Mouse (Mus musculus) midbrain, embryonic 13.5 days (tissue): Measurements from ENCODE around the gene Rnf115. TPM values are rescaled to one million over a fixed set of nuclear protein-coding genes. Genes with fewer than 3 reads are reported as not detected.

Experiments
- ATAC-seq: fragments of 200-750 bp; cut with Nextera tagmentation; 2 replicates; pipeline ENCODE4 v1.8.0; 2017; ENCODE audit warnings: mild to moderate bottlenecking, moderate TSS enrichment, moderate library complexity
- H3K27ac ChIP-seq: fragments of 300-500 bp; sonication (generic); 2 replicates; pipeline ENCODE4 v1.5.1; 2015; ENCODE audit warnings: inconsistent platforms, mild to moderate bottlenecking, moderate library complexity
- H3K27me3 ChIP-seq: fragments of 300-500 bp; sonication (generic); 2 replicates; pipeline ENCODE4 v1.6.1; 2015; ENCODE audit warnings: mild to moderate bottlenecking, inconsistent platforms
- H3K36me3 ChIP-seq: fragments of 300-500 bp; sonication (generic); 2 replicates; pipeline ENCODE4 v1.6.1; 2015; ENCODE audit warnings: mild to moderate bottlenecking, inconsistent platforms
- H3K4me1 ChIP-seq: fragments of 300-500 bp; sonication (generic); replicated peaks from 2 replicates; pipeline ENCODE4 v1.6.1; 2015; ENCODE audit warnings: inconsistent platforms
- H3K4me2 ChIP-seq: fragments of 300-500 bp; sonication (generic); replicated peaks from 2 replicates; pipeline ENCODE4 v1.6.1; 2015; ENCODE audit warnings: moderate library complexity, mild to moderate bottlenecking, inconsistent platforms
- H3K4me3 ChIP-seq: fragments of 300-500 bp; sonication (generic); replicated peaks from 2 replicates; pipeline ENCODE4 v1.5.1; 2015; ENCODE audit warnings: mild to moderate bottlenecking, inconsistent platforms
- H3K9ac ChIP-seq: fragments of 300-500 bp; sonication (generic); replicated peaks from 2 replicates; pipeline ENCODE4 v1.6.1; 2015; ENCODE audit warnings: mild to moderate bottlenecking, inconsistent platforms
- H3K9me3 ChIP-seq: fragments of 300-500 bp; sonication (generic); 2 replicates; pipeline ENCODE4 v1.6.1; 2016; ENCODE audit warnings: mild to moderate bottlenecking, inconsistent platforms
- WGBS: fragments of 180-500 bp; shearing (Covaris S2); methylation state at CpG from one replicate; pipeline ENCODE4 v1.1.7; 2015; 5-methylcytosine and 5-hydroxymethylcytosine counted together
- polyA plus RNA-seq: library from polyadenylated mRNA; unstranded; fragments of >200 nt; fragmentation: Nextera tagmentation; extraction: Ambion mirVana; gene quantifications from 2 replicates; pipeline ENCODE4 v1.2.1, GENCODE M21; 2015

Rnf115 gene
- polyA plus RNA-seq, 1 experiment from 2014 or later = 80.2 TPM

DNA sequence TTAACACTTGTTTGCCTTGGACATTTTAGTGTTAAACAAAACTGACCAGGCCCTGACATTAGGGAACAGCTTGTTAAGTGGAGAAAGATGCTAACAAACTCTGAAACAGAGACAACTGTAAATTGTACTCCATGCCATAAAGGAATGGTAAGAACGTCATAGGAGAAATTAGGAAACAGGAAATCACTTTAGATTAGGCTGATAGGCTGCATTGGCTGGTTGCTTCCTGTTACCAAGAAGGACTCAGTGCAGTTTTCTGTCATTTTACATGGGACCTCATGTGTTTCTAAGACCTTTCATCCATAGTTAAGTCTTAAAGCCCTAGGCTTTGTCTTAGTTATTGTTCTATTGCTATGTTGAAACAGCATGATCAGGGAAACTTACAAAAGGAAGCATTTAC lies 19.4 kb downstream of the Rnf115 start:
- 85% methylated on average over 1 of the region's 1 CpGs for WGBS
- no peak overlapping the region for H3K4me2 ChIP-seq
- no peaks in the 10 kb centered on the region for H3K27me3 ChIP-seq
- no peak overlapping the region for H3K9ac ChIP-seq
- no peak overlapping the region for H3K4me3 ChIP-seq
- H3K36me3 ChIP-seq = no peaks in the 10 kb centered on the region
- H3K4me1 ChIP-seq = no peaks in the 10 kb centered on the region
- no peak for ATAC-seq
- no peaks in the 10 kb centered on the region for H3K9me3 ChIP-seq
- H3K27ac ChIP-seq = no peak overlapping the region

DNA sequence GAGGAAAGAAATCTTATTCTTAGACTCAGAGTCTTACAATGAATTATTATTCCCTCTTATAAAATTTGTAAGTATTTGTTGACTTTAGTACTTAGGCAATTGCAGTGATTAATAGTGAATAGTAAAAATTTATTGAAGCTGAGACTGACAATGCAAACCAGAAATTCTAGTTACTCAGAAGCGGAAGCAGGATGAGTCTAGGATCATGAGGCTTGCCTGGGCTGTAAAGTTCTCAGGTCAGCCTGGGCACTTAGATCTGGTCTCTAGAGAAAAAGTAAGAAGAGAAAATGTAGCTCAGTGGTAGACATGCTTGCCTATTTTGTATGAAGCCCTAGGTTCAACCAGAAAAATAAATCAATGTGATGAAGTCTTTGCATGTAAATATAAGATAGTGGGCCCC lies 28.5 kb downstream of the Rnf115 start:
- H3K4me2 ChIP-seq = no peak overlapping the region
- no peak overlapping the region for H3K4me3 ChIP-seq
- H3K4me1 ChIP-seq = no peaks in the 10 kb centered on the region
- no peaks in the 10 kb centered on the region for H3K27me3 ChIP-seq
- no peak overlapping the region for H3K27ac ChIP-seq
- 94% methylated on average over 1 of the region's 1 CpGs for WGBS
- no peak for ATAC-seq
- no peaks in the 10 kb centered on the region for H3K9me3 ChIP-seq
- H3K9ac ChIP-seq = no peak overlapping the region
- H3K36me3 ChIP-seq = no peaks in the 10 kb centered on the region

DNA sequence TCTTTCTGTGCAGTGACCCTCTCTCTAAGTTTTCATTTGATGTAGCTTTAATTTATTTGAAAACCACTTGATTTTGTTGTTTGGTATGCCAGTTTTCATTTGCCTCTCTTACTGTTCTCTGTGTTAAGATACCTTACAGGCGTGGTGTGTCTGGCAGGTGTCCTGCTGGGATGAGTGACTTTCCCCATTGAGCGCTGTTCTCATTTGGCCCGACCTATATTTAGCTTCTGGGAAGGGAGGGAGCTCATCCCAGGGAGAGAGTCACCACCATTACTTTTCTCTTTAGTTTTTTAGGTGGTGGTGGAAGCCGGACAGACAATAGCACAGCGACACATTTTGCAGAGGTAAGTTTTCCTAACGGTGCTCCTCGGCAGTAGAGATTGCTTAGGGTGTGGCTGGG lies 30.2 kb downstream of the Rnf115 start:
- Histone ChIP-seq H3K36me3 (no peaks in the 10 kb centered on the region), H3K4me2 (no peak overlapping the region), H3K9me3 (no peaks in the 10 kb centered on the region), H3K4me3 (no peak overlapping the region), H3K27ac (no peak overlapping the region), H3K27me3 (no peaks in the 10 kb centered on the region), H3K9ac (no peak overlapping the region), H3K4me1 (no peaks in the 10 kb centered on the region)
- 62% methylated on average over 7 of the region's 7 CpGs for WGBS
- ATAC-seq = no peak

DNA sequence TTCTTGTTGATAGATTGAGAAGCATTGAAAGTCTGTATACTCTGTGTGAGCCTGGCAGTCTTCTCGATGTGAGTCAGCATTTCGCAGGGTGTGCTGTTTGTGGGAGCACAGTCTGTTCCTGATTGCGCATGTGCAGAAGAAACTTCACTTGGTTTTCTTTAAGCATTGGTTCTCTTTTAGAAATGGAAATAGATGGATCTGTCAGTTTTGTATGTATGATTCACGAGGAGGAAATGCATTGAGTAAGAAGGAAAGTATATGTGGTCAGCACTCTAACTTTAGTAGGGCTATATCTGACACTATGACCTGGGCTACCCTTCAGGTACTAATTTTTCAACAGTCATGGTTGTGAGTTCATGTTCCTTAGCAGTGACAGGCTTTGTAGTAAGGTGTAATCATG lies 32.2 kb downstream of the Rnf115 start:
- 96% methylated on average over 4 of the region's 4 CpGs for WGBS
- Histone ChIP-seq H3K4me2 (no peak overlapping the region), H3K36me3 (0 out of 2 replicates have a peak, but pooled peaks cover 6% of the 10 kb centered on the region), H3K4me1 (no peaks in the 10 kb centered on the region), H3K27ac (no peak overlapping the region), H3K9ac (no peak overlapping the region), H3K27me3 (no peaks in the 10 kb centered on the region), H3K9me3 (no peaks in the 10 kb centered on the region), H3K4me3 (no peak overlapping the region)
- ATAC-seq = no peak

DNA sequence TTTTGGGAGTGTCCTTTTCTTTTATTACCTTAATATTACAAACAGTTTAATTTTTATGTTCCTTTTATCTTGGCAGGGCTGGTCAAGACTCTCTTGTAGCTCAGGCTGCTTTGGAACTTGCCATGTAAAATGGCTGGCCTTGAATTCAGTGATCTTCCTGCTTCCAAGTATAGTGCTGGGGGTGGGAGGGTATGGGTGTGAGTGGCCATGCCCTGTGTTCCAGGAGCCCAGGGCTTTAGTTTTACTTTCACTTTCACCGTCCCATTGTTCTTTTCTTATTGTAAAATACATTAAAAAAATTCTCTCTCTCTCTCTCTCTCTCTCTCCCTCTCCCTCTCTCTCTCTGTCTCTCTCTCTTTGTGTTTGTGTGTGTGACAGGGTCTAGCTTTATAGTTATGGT lies 37.1 kb downstream of the Rnf115 start:
- Histone ChIP-seq H3K4me2 (no peak overlapping the region), H3K27me3 (no peaks in the 10 kb centered on the region), H3K4me3 (no peak overlapping the region), H3K36me3 (0 out of 2 replicates have a peak, but pooled peaks cover 6% of the 10 kb centered on the region), H3K4me1 (peaks cover 7% of the 10 kb centered on the region), H3K9ac (no peak overlapping the region), H3K9me3 (no peaks in the 10 kb centered on the region), H3K27ac (no peak overlapping the region)
- 92% methylated on average over 1 of the region's 1 CpGs for WGBS
- ATAC-seq = no peak

DNA sequence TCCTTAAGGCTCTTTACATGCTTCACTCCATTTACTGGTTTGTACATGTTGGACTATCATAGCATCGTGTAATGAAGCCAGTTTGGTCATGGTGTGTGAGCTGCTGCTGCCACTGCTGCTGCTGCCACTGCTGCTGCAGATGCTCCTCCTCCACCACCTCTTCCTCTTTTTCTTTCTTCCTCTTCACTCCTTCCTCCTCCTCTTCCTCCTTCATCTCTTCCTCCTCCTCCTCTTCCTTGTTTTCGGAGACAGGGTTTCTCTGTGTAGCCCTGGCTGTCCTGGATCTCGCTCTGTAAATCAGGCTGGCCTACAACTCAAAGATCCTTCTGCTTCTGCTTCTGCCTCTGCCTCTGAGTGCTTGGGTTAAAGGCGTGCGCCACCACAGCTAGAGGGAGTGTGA lies 42.5 kb downstream of the Rnf115 start:
- 93% methylated on average over 5 of the region's 5 CpGs for WGBS

DNA sequence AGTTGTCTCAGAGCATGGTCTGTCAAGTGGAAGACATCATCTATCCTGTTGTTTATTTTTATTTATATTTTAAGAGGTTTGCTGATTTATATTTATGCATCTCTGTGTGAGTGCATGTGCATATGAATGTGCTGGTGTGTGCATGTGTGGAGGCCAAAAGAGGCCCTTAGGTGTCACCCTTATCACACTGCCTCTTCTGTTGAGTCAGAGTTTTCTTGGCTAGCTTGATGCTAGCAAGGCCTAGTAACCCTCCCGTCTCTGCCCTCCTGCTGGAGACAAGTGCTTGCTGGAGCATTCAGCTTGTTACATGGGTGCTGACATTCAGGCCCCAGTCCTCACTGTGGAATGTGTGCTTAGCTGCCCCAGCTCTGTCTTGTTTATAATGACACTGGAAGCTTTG lies 45.5 kb downstream of the Rnf115 start:
- WGBS = 62% methylated on average over 1 of the region's 1 CpGs
- no peak overlapping the region for H3K9ac ChIP-seq
- H3K27ac ChIP-seq = no peak overlapping the region
- no peaks in the 10 kb centered on the region for H3K4me1 ChIP-seq
- no peaks in the 10 kb centered on the region for H3K9me3 ChIP-seq
- no peaks in the 10 kb centered on the region for H3K27me3 ChIP-seq
- no peak overlapping the region for H3K4me3 ChIP-seq
- peaks cover 10% of the 10 kb centered on the region; the same call in 1 of the 2 replicates for H3K36me3 ChIP-seq
- no peak overlapping the region for H3K4me2 ChIP-seq
- ATAC-seq = no peak

More for the DNA sequence above, 42.5 kb downstream of the Rnf115 start:
- H3K4me2 ChIP-seq = no peak overlapping the region
- no peak for ATAC-seq
- no peaks in the 10 kb centered on the region for H3K36me3 ChIP-seq
- H3K9me3 ChIP-seq = no peaks in the 10 kb centered on the region
- H3K4me3 ChIP-seq = no peak overlapping the region
- H3K4me1 ChIP-seq = peaks cover 7% of the 10 kb centered on the region
- no peak overlapping the region for H3K9ac ChIP-seq
- H3K27me3 ChIP-seq = no peaks in the 10 kb centered on the region
- H3K27ac ChIP-seq = no peak overlapping the region

DNA sequence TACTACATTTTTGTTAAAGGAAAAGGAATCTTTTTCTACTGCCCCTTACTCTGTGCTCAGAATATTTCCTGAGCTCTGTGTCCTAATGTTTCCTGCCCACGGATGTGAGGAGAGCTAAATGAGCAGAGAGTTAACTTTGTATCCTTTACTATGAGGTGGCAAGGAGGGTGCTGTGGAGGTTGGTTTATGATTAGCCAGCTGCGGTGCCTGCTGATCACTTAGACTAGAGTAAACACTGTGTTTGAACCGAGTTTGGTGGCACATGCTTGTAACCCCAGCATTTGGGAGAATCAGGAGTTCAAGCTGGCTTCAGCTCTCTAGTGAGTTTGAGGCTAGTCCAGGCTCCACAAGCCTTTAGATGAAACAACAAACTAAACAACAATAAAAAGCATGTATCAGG lies 49.7 kb downstream of the Rnf115 start:
- Histone ChIP-seq H3K9me3 (no peaks in the 10 kb centered on the region), H3K36me3 (peaks cover 13% of the 10 kb centered on the region; the same call in 1 of the 2 replicates), H3K4me2 (no peak overlapping the region), H3K9ac (no peak overlapping the region), H3K4me3 (no peak overlapping the region), H3K27ac (no peak overlapping the region), H3K4me1 (no peaks in the 10 kb centered on the region), H3K27me3 (no peaks in the 10 kb centered on the region)
- no peak for ATAC-seq
- 86% methylated on average over 3 of the region's 3 CpGs for WGBS

DNA sequence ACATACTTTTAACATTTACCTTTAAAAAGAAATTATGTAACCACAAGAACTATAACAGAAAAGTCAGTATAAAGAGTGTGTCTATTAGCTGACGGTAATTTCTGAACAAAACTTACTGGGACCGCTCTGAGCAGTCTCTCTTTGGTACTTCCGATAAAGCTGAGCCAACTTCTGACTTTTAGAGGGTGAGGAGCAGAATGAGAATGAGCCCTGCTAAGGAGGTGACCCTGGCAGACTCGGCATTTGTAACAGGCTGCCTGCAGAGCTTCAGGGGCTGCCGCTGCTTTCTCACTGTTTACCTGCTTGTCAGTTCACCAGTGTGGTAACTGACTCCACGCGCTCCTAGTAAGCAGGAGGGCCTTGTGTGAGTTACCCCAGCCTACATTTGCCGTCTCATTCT lies 54.8 kb downstream of the Rnf115 start:
- H3K4me1 ChIP-seq = no peaks in the 10 kb centered on the region
- ATAC-seq = no peak
- H3K9me3 ChIP-seq = no peaks in the 10 kb centered on the region
- WGBS = 72% methylated on average over 8 of the region's 8 CpGs
- H3K9ac ChIP-seq = no peak overlapping the region
- no peaks in the 10 kb centered on the region for H3K27me3 ChIP-seq
- H3K4me2 ChIP-seq = no peak overlapping the region
- peaks cover 24% of the 10 kb centered on the region for H3K36me3 ChIP-seq
- no peak overlapping the region for H3K4me3 ChIP-seq
- H3K27ac ChIP-seq = no peak overlapping the region

DNA sequence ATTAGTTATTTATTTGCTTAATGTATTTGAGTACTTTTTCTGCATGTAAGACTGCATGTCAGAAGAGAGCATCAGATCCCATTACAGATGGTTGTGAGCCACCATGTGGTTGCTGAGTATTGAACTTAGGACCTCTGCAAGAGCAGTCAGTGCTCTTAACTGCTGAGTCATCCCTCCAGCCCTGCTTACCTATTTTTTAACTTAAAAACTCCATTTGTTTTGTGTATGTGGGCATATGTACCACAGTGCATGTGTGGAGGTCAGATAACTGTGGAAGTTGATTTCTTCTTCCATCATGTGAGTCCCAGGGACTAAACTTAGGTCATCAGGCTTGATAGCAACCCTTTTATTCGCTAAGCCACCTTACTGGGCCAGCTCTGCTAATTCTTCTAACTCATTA lies 60.3 kb downstream of the Rnf115 start:
- Histone ChIP-seq H3K9ac (no peak overlapping the region), H3K4me2 (no peak overlapping the region), H3K27ac (no peak overlapping the region), H3K36me3 (peaks cover 53% of the 10 kb centered on the region), H3K9me3 (no peaks in the 10 kb centered on the region), H3K4me1 (no peaks in the 10 kb centered on the region), H3K27me3 (no peaks in the 10 kb centered on the region), H3K4me3 (no peak overlapping the region)
- no peak for ATAC-seq
- 100% methylated on average over 1 of the region's 1 CpGs for WGBS

DNA sequence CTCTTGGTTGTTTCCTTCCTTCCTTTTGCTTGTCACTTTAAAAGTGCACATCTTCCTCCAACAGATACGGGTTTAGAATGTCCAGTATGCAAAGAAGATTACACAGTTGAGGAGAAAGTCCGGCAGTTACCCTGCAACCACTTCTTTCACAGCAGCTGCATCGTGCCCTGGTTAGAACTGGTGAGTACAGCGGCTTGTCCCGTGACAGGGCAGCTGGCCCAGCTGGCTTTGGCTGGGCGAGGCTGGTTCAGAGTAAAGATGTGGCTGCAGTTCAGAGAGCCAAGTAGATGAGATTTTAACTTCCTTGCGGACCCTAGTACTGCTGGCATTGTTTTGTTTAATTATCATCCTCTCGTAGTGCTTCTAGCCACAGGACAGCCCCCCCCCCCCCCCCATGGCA lies 61.0 kb downstream of the Rnf115 start:
- no peak for ATAC-seq
- Histone ChIP-seq H3K9me3 (no peaks in the 10 kb centered on the region), H3K36me3 (peaks cover 53% of the 10 kb centered on the region), H3K9ac (no peak overlapping the region), H3K4me3 (no peak overlapping the region), H3K4me1 (no peaks in the 10 kb centered on the region), H3K27ac (no peak overlapping the region), H3K27me3 (no peaks in the 10 kb centered on the region), H3K4me2 (no peak overlapping the region)
- WGBS = 86% methylated on average over 8 of the region's 8 CpGs

DNA sequence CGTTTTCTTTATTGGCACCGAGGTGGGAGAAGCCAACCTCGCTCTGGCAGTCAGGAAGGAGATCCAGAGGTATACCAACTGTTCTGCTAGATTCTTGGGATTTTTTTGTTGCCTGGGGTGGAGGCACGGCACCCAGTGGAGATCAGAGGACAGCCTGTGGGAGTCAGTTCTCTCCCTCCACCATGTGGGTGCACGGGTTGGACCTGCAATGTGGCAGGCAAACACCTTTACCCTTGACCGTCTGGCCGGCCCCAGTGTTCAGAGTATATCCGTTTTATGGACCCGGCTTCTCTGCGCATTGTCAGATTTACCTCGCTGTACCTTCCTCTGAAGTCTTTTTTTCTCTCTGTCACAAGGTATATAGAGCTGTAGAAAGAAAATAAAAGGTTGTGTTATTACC lies 72.8 kb downstream of the Rnf115 start:
- no peak for ATAC-seq
- Histone ChIP-seq H3K9ac (no peak overlapping the region), H3K9me3 (no peaks in the 10 kb centered on the region), H3K27ac (no peak overlapping the region), H3K4me2 (no peak overlapping the region), H3K27me3 (no peaks in the 10 kb centered on the region), H3K4me3 (no peak overlapping the region), H3K4me1 (no peaks in the 10 kb centered on the region), H3K36me3 (peaks cover 3% of the 10 kb centered on the region; the same call in 1 of the 2 replicates)
- 90% methylated on average over 11 of the region's 11 CpGs for WGBS

DNA sequence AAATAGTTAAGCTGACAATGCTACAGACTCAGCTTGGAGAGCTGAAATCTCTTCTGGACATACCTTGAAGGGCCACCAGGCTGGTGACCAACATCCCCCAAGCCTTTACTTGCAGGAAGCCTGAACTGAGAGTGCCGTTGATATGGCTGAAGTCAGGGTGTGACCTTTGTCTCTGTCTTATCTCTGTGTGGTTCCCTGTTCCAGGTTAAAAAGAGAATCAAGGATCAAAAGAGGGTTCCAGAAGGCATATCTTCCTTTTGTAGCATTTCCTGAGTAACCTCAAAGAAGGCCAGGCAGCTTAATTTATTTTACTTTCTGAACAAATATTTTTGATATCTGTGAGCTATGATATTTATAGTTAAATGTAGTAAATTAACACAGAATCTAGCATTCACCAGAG lies 74.8 kb downstream of the Rnf115 start:
- Histone ChIP-seq H3K9me3 (no peaks in the 10 kb centered on the region), H3K4me2 (no peak overlapping the region), H3K36me3 (no peaks in the 10 kb centered on the region), H3K9ac (no peak overlapping the region), H3K4me3 (no peak overlapping the region), H3K27ac (no peak overlapping the region), H3K4me1 (no peaks in the 10 kb centered on the region), H3K27me3 (no peaks in the 10 kb centered on the region)
- no peak for ATAC-seq
- WGBS = 92% methylated on average over 1 of the region's 1 CpGs
